Mouse (Mus musculus) pancreas, adult 10 weeks (tissue): ENCODE results near the gene Sult1c2. TPM values are rescaled to one million over a fixed set of nuclear protein-coding genes. Genes with fewer than 3 reads are reported as not detected.

Source experiments
- polyA plus RNA-seq: library from polyadenylated mRNA; stranded (reverse); fragments of 350-450 nt; fragmentation: Illumina TruSeq; extraction: RNeasy Lipid Tissue Mini Kit (QIAGEN cat#74804); gene quantifications from one replicate; pipeline ENCODE4 v1.2.3, GENCODE M21; 2015; ENCODE audit warnings: low read depth, low replicate concordance; ENCODE audit not compliant: insufficient read depth

Gene Sult1c2
- polyA plus RNA-seq = 2.7 TPM

DNA sequence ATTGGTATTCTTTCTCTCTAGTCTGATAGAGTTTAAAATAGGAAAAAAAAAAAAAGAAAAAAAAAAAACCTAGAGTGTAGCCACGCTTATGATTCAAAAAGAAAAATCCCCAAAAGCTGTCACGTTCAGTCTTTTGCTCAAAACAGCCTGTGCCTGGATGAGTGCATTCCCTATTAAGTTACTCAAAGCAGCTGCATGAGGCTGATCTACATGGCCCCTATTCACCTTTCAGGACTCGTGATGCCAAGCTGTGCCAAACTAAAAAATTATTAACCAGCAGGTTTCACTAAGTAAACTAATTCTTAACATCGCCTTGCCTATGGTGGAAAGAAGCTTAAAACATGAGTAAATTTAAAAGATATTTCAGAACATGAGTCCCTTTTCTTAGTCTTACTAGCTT is at the start of gene Sult1c2:
Gene Sult1c2, minus strand, starts transcription at position 134 of the 400 bp plus-strand sequence.

Other genes starting within 250 kb of the Sult1c2 start
- gene Sgo1, start 157.0 kb downstream of the Sult1c2 start, polyA plus RNA-seq = 0.87 TPM
- not detected for gene Sult1c1, start 144.3 kb upstream of the Sult1c2 start, polyA plus RNA-seq